Mouse (Mus musculus) CD4-positive, CD25-positive, alpha-beta regulatory T cell, adult 9 weeks (primary cell): ENCODE measurements around the gene Prom2. TPM values are rescaled to one million over a fixed set of nuclear protein-coding genes. Genes with fewer than 3 reads are reported as not detected.

ENCODE experiments used
- polyA plus RNA-seq: library from polyadenylated mRNA; unstranded; fragments of 100-300 nt; shearing (Covaris generic); gene quantifications from one replicate; pipeline ENCODE4 v1.2.1, GENCODE M21; 2017

Prom2 gene
- not detected for polyA plus RNA-seq

DNA sequence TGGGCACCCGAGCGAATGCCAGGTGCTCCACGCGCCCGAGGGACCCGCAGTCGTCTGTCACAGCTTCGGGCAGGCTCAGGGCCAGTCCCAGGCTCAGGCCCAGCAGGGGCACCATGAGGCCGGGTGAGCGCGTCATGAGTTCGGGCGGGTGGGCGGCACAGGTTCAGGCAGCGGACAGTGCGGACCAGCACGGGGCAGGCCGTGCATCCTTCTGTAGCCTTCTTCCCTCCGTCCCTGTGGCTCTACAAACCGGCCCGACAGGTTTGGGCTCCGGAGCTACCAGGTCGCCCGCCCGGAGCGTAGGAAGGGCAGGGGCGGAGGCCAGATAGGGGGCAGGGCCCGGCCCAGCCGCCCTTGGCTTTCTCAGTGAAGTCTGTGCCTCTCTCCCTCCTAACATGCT, at the start of gene Prom2:
Gene Prom2 (minus strand): TSS at position 283 of the 400 bp plus-strand sequence.

DNA sequence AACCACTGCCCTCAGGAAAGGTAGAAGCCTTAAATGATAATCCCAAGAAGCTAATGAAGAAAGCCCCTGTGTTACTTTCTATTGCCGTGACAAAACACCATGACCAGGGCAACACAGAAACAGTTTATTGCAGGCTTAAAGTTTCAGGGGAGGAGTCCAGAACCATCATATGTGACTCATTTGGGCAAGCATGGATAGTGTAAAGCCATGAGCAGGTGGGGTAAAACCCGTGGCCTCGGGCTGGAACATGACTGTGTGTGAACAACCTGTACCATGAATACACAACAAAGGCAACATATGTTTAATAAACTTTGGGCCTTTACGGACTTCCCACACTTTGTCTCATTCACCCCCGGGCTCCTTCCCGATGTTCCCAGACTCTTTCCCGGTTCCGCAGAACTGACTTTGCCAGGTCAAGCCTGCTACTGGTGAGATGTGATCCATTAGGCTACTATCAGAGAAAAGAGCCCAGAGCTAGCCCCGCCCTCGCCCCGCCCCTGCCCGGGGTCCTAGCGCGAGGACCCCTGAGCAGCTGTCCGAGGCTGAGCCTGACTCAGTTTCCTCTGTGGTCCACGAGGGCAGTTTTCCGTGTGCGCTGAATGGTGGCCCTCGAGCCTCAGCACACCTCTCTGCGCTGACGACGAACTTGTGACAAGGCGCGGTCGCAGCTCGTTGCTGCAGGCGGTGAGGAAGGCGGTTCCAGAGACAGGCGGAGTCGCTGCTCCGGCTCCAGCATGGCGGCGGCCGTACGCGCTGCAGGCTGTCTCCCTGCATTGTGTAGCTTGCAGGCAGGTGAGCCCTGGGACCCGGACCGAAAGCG, 45.6 kb upstream of the Prom2 start, which contains the start of the genes Zfp661 and Mrps5:
Gene Zfp661 (minus strand): TSS at position 401 of the 820 bp plus-strand sequence.
Gene Mrps5 (plus strand): TSS at position 529 of the 820 bp plus-strand sequence.

DNA sequence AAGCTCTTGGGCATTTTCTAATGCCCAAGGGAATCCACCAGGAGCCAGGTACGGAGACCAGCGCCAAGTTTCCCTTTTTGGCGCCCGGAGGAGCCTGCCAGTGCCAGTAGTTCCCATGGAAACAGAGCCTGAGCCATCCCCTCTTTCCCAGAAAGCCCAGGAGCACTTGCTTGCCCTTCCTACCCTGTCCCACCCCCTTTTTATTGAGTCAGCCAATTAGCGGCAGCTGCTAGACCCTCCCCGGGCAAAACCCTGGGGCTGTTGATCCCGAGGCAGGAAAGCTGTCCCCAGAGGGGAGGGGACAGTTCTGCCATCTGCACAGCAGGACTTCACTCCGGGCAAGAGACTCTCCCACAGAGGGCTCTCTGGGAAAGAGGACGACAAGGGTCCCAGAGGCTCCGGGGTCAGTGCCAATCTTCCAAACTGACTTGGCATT, 19.2 kb downstream of the Prom2 start, which contains the start of gene Kcnip3:
Gene Kcnip3 (minus strand): TSS at position 89 of the 436 bp plus-strand sequence.

Other genes with a start within 250 kb of the Prom2 start
- 16.4 TPM for gene Dusp2, start 205.3 kb downstream of the Prom2 start, polyA plus RNA-seq
- 0.33 TPM for gene Astl, start 202.8 kb downstream of the Prom2 start, polyA plus RNA-seq
- gene Adra2b, start 178.3 kb downstream of the Prom2 start, polyA plus RNA-seq = not detected
- gene Gpat2, start 116.3 kb downstream of the Prom2 start, polyA plus RNA-seq = 0.37 TPM
- gene Fahd2a, start 96.9 kb downstream of the Prom2 start, polyA plus RNA-seq = 40.3 TPM
- gene Kcnip3, start 19.4 kb downstream of the Prom2 start, polyA plus RNA-seq = 0.67 TPM
- gene Zfp661, start 45.6 kb upstream of the Prom2 start, polyA plus RNA-seq = 5.0 TPM
- 166 TPM for gene Mrps5, start 45.8 kb upstream of the Prom2 start, polyA plus RNA-seq
- not detected for gene Mal, start 115.2 kb upstream of the Prom2 start, polyA plus RNA-seq
- not detected for gene Mall, start 188.5 kb upstream of the Prom2 start, polyA plus RNA-seq
- 0.17 TPM for gene Nphp1, start 247.4 kb upstream of the Prom2 start, polyA plus RNA-seq